Mouse (Mus musculus) ES-E14 (cell line): ENCODE results near the gene Msl1. TPM values are rescaled to one million over a fixed set of nuclear protein-coding genes. Genes with fewer than 3 reads are reported as not detected.

ENCODE experiments used
- DNase-seq: peaks from one replicate; pipeline ENCODE4 v3.0.0-alpha.2; 2013; ENCODE audit warnings: low read depth, low spot score
- H3K27ac ChIP-seq: 2 replicates; pipeline ENCODE4 v1.5.1; 2012; ENCODE audit warnings: low read depth, mild to moderate bottlenecking, low read length, moderate library complexity, mixed read lengths; ENCODE audit not compliant: poor library complexity, insufficient read depth, severe bottlenecking
- H3K36me3 ChIP-seq: 2 replicates; pipeline ENCODE4 v1.6.1; 2012; ENCODE audit warnings: mild to moderate bottlenecking, low read length, moderate library complexity, mixed read lengths; ENCODE audit not compliant: control insufficient read depth, poor library complexity, insufficient read depth, severe bottlenecking
- H3K4me1 ChIP-seq, 2 experiments: fragments of 150-350 bp in 1 of 2; sonication (generic) in 1 of 2; 2 replicates each; pipeline ENCODE4 v1.6.1; 2012; ENCODE audit warnings: low read length in 2 of 2, mild to moderate bottlenecking in 1 of 2, mixed read lengths in 1 of 2; ENCODE audit not compliant: control insufficient read depth in 2 of 2, insufficient read depth in 2 of 2, poor library complexity in 1 of 2
- H3K4me3 ChIP-seq, 2 experiments: fragments of 150-350 bp in 1 of 2; sonication (generic) in 1 of 2; 2 replicates each; pipeline ENCODE4 v1.5.1; 2012; ENCODE audit warnings: low read length in 2 of 2, low read depth in 1 of 2, mild to moderate bottlenecking in 1 of 2, mixed read lengths in 1 of 2; ENCODE audit not compliant: insufficient read depth in 1 of 2, poor library complexity in 1 of 2, severe bottlenecking in 1 of 2
- H3K9ac ChIP-seq: 2 replicates; pipeline ENCODE4 v1.6.1; 2012; ENCODE audit warnings: low read depth, mild to moderate bottlenecking, low read length, mixed read lengths; ENCODE audit not compliant: poor library complexity, insufficient read depth, severe bottlenecking
- H3K9me3 ChIP-seq: fragments of 150-350 bp; sonication (generic); 2 replicates; pipeline ENCODE4 v1.6.1; 2012; ENCODE audit warnings: low read depth, mild to moderate bottlenecking, low read length; ENCODE audit not compliant: control insufficient read depth, insufficient read depth
- CHD2 ChIP-seq: IDR thresholded peaks from 2 replicates; pipeline ENCODE4 v1.6.1; 2014; ENCODE audit warnings: mild to moderate bottlenecking, low read depth, low read length, inconsistent platforms
- HCFC1 ChIP-seq: IDR thresholded peaks from 2 replicates; pipeline ENCODE4 v1.6.1; 2012; ENCODE audit warnings: low read length, inconsistent platforms, borderline replicate concordance; ENCODE audit not compliant: insufficient read depth
- MAFK ChIP-seq: IDR thresholded peaks from 2 replicates; pipeline ENCODE4 v1.6.1; 2014; ENCODE audit warnings: mild to moderate bottlenecking, low read depth, low read length, inconsistent platforms; ENCODE audit not compliant: insufficient read depth
- ZC3H11A ChIP-seq: IDR thresholded peaks from 2 replicates; pipeline ENCODE4 v1.6.1; 2012; ENCODE audit warnings: low read depth, mild to moderate bottlenecking, inconsistent platforms, low read length, borderline replicate concordance
- ZNF384 ChIP-seq: IDR thresholded peaks from 2 replicates; pipeline ENCODE4 v1.6.1; 2012; ENCODE audit warnings: low read depth, low read length, inconsistent platforms
- in situ Hi-C, 2 experiments: fragments of 600-800 bp; cut with MboI; formaldehyde crosslinking; loops; one replicate each; pipeline ENCODE4 v1.15.1; 2025; ENCODE audit warnings: low sequenced_read_pairs in 2 of 2, inconsistent platforms in 1 of 2; ENCODE audit not compliant: unreplicated experiment in 2 of 2
- total RNA-seq: library from RNA; depleted of rRNA; stranded (reverse); fragments of 300-350 nt; gene quantifications from 2 replicates; pipeline ENCODE4 v1.2.3, GENCODE M21; 2012

Msl1 gene
- total RNA-seq, 1 experiment = 27.1 TPM

- H3K36me3 ChIP-seq = no peaks in the 10 kb centered on the region; the same call in 1 of the 2 replicates
- TF ChIP-seq CHD2 (no peak), ZNF384 (no peak), ZC3H11A (no peak), MAFK (no peak)
- H3K27ac ChIP-seq = peak overlapping the region; percentile 9; the same call in 1 of the 2 replicates
- in situ Hi-C loops = no loop called here
- H3K9ac ChIP-seq = peak overlapping the region; percentile 63; the same call in 1 of the 2 replicates
- no peaks in the 10 kb centered on the region for H3K9me3 ChIP-seq
- H3K4me1 ChIP-seq = peaks cover 8 to 23% of the 10 kb centered on the region in 2 experiments; a peak in 3 of 4 replicates
- H3K4me3 ChIP-seq = peak overlapping the region; percentile 24 to 41; a peak in 3 of 4 replicates
- DNase-seq = no peak
Measured at GRCm38 (mm10) chr11:98776052-98776764, 19.1 kb upstream of the Msl1 start.

GRCm38 (mm10) chr11:98776843-98777590 is 18.3 kb upstream of the Msl1 start:
- H3K36me3 ChIP-seq = no peaks in the 10 kb centered on the region
- TF ChIP-seq HCFC1 (no peak), ZC3H11A (no peak), ZNF384 (no peak)
- no peaks in the 10 kb centered on the region for H3K9me3 ChIP-seq
- no peak for DNase-seq
- H3K4me3 ChIP-seq = peak overlapping the region in 1 of 2 experiments; percentile 41; a peak in 1 of 4 replicates
- H3K27ac ChIP-seq = peak overlapping the region; percentile 47; the same call in 1 of the 2 replicates
- H3K4me1 ChIP-seq = peaks cover 8 to 30% of the 10 kb centered on the region in 2 experiments; a peak in 3 of 4 replicates
- H3K9ac ChIP-seq = peak overlapping the region; percentile 63; the same call in 1 of the 2 replicates
- in situ Hi-C loops = no loop called here

GRCm38 (mm10) chr11:98777888-98778287 is 17.4 kb upstream of the Msl1 start:
- no peak for TF ChIP-seq ZNF384
- no peak for TF ChIP-seq HCFC1
- no peak for TF ChIP-seq ZC3H11A
- TF ChIP-seq MAFK = no peak
- TF ChIP-seq CHD2 = no peak
- no peak overlapping the region for H3K9ac ChIP-seq
- no peak overlapping the region for H3K4me3 ChIP-seq
- no peaks in the 10 kb centered on the region for H3K36me3 ChIP-seq
- no peak overlapping the region for H3K27ac ChIP-seq
- H3K4me1 ChIP-seq = peaks cover 10 to 34% of the 10 kb centered on the region in 2 experiments; a peak in 3 of 4 replicates
- H3K9me3 ChIP-seq = no peaks in the 10 kb centered on the region
- no peak for DNase-seq
- in situ Hi-C loops = no loop called here

- Histone ChIP-seq H3K4me3 (no peak overlapping the region), H3K4me1 (peaks cover 10 to 36% of the 10 kb centered on the region in 2 experiments; a peak in 3 of 4 replicates)
- DNase-seq = no peak
Measured at GRCm38 (mm10) chr11:98781851-98782512, 13.3 kb upstream of the Msl1 start.

More at GRCm38 (mm10) chr11:98781851-98782512, 13.3 kb upstream of the Msl1 start:
- Histone ChIP-seq H3K9me3 (no peaks in the 10 kb centered on the region), H3K9ac (no peak overlapping the region; the same call in 1 of the 2 replicates), H3K36me3 (no peaks in the 10 kb centered on the region), H3K27ac (no peak overlapping the region)
- TF ChIP-seq MAFK (no peak), ZNF384 (no peak), CHD2 (no peak), HCFC1 (no peak), ZC3H11A (no peak)
- in situ Hi-C loops = loop anchor here in 1 of 2 experiments (10.0 kb wide), 1 partner anchor 47 kb away; no protein-coding TSS in a partner anchor
